Mouse (Mus musculus) hindbrain, embryonic 16.5 days (tissue): ENCODE data around the gene Rab14. TPM values are rescaled to one million over a fixed set of nuclear protein-coding genes. Genes with fewer than 3 reads are reported as not detected.

Experiments
- ATAC-seq: fragments of 200-750 bp; cut with Nextera tagmentation; 2 replicates; pipeline ENCODE4 v1.8.0; 2017; ENCODE audit warnings: moderate TSS enrichment, moderate library complexity
- H3K27ac ChIP-seq: fragments of 300-500 bp; sonication (generic); 2 replicates; pipeline ENCODE4 v1.5.1; 2014; ENCODE audit warnings: low read depth, mild to moderate bottlenecking, control low read depth, low read length, moderate library complexity
- H3K27me3 ChIP-seq: fragments of 300-500 bp; sonication (generic); replicated peaks from 2 replicates; pipeline ENCODE4 v1.6.1; 2014; ENCODE audit warnings: low read length; ENCODE audit not compliant: control insufficient read depth, insufficient read depth
- H3K36me3 ChIP-seq: fragments of 300-500 bp; sonication (generic); 2 replicates; pipeline ENCODE4 v1.6.1; 2014; ENCODE audit warnings: mild to moderate bottlenecking, low read length, moderate library complexity, mixed read lengths; ENCODE audit not compliant: control insufficient read depth, insufficient read depth
- H3K4me1 ChIP-seq: fragments of 300-500 bp; sonication (generic); 2 replicates; pipeline ENCODE4 v1.6.1; 2014; ENCODE audit warnings: low read depth, low read length; ENCODE audit not compliant: control insufficient read depth, insufficient read depth
- H3K4me2 ChIP-seq: fragments of 300-500 bp; sonication (generic); 2 replicates; pipeline ENCODE4 v1.6.1; 2014; ENCODE audit warnings: mild to moderate bottlenecking, low read length, control low read depth, moderate library complexity
- H3K4me3 ChIP-seq: fragments of 300-500 bp; sonication (generic); 2 replicates; pipeline ENCODE4 v1.5.1; 2014; ENCODE audit warnings: mild to moderate bottlenecking, low read length, control low read depth, moderate library complexity
- H3K9ac ChIP-seq: fragments of 300-500 bp; sonication (generic); 2 replicates; pipeline ENCODE4 v1.6.1; 2014; ENCODE audit warnings: low read depth, mild to moderate bottlenecking, control low read depth, low read length, moderate library complexity
- H3K9me3 ChIP-seq: fragments of 300-500 bp; sonication (generic); 2 replicates; pipeline ENCODE4 v1.6.1; 2014; ENCODE audit warnings: mild to moderate bottlenecking, low read length, moderate library complexity; ENCODE audit not compliant: control insufficient read depth
- WGBS: fragments of 180-500 bp; shearing (Covaris S2); extraction: QIAGEN DNeasy Blood & Tissue Kit; methylation state at CpG from one replicate; pipeline ENCODE4 v1.1.7; 2014; 5-methylcytosine and 5-hydroxymethylcytosine counted together
- polyA plus RNA-seq: library from polyadenylated mRNA; unstranded; fragments of >200 nt; fragmentation: Nextera tagmentation; extraction: Ambion mirVana; gene quantifications from 2 replicates; pipeline ENCODE4 v1.2.1, GENCODE M21; 2015

Gene Rab14
- polyA plus RNA-seq, 1 experiment from 2014 or later: 426 TPM

DNA sequence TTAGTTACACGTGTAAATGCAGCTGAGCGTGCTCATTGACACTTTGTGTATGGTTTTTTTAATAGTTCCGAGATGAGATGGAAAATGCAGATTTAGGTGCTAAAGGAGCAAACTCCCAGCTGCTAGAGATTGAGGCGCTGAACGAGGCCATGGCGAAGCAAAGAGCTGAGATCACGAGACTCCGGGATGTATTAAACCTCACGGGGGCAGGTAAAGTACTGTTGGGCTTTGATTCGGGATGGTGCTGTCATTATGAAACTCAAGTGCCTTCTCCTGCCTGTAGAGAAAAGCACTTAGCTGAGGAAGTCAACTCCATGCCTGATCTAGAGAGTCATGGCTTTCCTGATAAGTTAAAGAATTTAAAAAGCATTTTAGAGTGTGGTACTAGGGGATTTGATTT is 52.1 kb downstream of the Rab14 start:
- peaks cover 29% of the 10 kb centered on the region for H3K36me3 ChIP-seq
- no peak overlapping the region for H3K27ac ChIP-seq
- H3K27me3 ChIP-seq: no peaks in the 10 kb centered on the region
- no peak for ATAC-seq
- WGBS: 95% methylated on average over 10 of the region's 10 CpGs
- no peak overlapping the region for H3K4me2 ChIP-seq
- H3K9ac ChIP-seq: no peak overlapping the region
- H3K4me3 ChIP-seq: no peak overlapping the region
- no peaks in the 10 kb centered on the region for H3K4me1 ChIP-seq
- H3K9me3 ChIP-seq: no peaks in the 10 kb centered on the region

DNA sequence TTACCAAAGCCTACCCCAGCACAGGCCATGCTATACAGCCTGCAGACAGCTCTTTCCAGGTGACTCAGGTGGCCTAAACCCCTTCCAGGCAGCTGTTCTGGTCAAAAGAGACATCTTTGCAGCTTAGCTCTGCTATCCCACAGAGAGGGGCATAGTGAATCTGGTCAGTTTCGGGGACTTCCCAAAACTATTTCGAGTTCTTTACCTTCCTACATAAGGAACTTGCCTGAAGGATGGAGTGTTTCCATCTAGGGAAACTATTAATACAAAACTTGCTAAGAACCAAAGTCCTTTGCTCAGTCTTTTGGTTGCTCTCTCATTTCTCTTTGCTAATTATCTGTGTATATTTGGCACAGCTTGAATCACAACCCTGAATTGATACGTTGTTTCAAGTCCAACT is 59.2 kb downstream of the Rab14 start:
- Histone ChIP-seq H3K4me2 (no peak overlapping the region), H3K4me1 (no peaks in the 10 kb centered on the region), H3K27me3 (no peaks in the 10 kb centered on the region), H3K4me3 (no peak overlapping the region), H3K36me3 (peaks cover 21% of the 10 kb centered on the region), H3K9ac (no peak overlapping the region), H3K27ac (no peak overlapping the region), H3K9me3 (no peaks in the 10 kb centered on the region)
- ATAC-seq: no peak
- whole genome bisulfite sequencing: 97% methylated on average over 3 of the region's 3 CpGs

DNA sequence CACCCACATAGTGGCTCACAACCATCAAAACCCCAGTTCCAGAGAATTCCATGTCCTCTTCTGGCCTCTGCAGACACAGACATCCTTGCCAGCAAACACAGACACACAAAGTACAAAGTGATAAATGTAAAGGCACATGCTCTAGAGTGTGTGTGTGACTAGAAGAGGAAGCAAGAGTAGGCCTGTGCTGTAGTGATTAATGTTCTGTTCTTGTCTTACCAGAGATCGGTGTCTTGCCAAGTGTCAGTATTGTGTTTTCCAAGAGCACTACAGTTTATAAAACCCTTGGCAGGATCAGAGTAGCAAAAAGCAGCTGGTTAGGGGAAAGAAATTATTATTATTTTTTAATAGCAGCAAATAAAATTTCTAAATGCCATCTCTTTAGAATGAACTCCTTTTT is 62.3 kb downstream of the Rab14 start:
- H3K4me2 ChIP-seq: no peak overlapping the region
- no peaks in the 10 kb centered on the region for H3K4me1 ChIP-seq
- peaks cover 14% of the 10 kb centered on the region for H3K36me3 ChIP-seq
- 97% methylated on average over 1 of the region's 1 CpGs for WGBS
- H3K4me3 ChIP-seq: no peak overlapping the region
- ATAC-seq: no peak
- no peak overlapping the region for H3K9ac ChIP-seq
- no peak overlapping the region for H3K27ac ChIP-seq
- H3K27me3 ChIP-seq: no peaks in the 10 kb centered on the region
- H3K9me3 ChIP-seq: no peaks in the 10 kb centered on the region

DNA sequence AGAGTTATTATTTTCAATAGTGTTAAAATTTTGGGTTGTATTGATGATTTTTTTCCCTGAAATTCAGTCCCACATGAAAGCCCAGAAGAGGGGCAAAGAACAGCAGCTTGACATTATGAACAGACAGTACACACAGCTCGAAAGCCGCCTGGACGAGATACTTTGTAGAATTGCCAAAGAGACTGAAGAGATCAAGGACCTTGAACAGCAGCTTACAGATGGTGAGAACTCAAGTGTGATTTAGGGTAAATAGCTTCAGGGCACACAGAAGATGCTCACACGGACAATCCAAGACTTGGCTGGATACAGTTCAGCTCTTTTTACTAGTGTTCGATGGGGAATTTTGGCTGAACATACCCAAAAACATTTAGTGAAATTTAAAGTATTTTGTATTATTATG is 67.0 kb downstream of the Rab14 start:
- Histone ChIP-seq H3K4me2 (no peak overlapping the region), H3K27ac (no peak overlapping the region), H3K9me3 (no peaks in the 10 kb centered on the region), H3K9ac (no peak overlapping the region), H3K4me1 (peaks cover 10% of the 10 kb centered on the region; the same call in 1 of the 2 replicates), H3K27me3 (no peaks in the 10 kb centered on the region), H3K4me3 (no peak overlapping the region), H3K36me3 (peaks cover 6% of the 10 kb centered on the region; the same call in 1 of the 2 replicates)
- ATAC-seq: no peak
- WGBS: 73% methylated on average over 5 of the region's 5 CpGs

GRCm38 (mm10) chr2:35132662-35133055 is 68.3 kb downstream of the Rab14 start:
- ATAC-seq: no peak
- H3K27ac ChIP-seq: peak overlapping the region; percentile 59; the same call in 1 of the 2 replicates
- peak overlapping the region; percentile 52; the same call in 1 of the 2 replicates for H3K9ac ChIP-seq

DNA sequence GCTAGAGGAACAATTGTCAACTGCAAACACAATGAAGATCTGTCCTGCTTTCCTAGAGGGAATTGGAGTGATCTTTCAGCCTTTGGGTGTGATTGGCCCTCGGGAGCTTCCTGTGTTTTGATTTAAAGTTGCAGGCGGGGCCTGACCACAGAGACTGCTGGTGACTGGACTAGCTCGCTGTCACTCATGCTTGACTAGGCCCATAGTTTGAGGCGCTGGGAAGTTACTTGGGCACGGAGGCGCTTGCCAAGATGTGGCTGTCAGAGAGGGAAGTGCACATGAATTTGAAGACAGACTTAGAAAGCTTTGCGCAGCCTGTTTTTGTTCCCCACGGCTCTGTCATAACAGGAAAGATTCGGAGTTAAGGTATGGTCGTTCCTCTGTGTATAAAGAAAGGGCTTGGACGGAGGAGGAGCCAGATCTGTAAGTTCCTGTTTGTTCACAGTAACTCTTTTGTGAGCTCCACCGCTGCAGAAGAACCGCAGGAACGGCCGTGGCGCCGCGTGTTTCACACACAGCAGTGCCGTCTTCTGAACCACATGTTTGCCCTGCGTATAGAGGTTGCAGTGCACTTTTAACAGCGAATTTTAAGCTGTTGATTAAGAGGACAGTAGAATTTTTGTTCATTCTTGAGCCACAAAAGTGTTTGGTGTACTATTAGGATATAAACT is 68.8 kb downstream of the Rab14 start:
- Histone ChIP-seq H3K36me3 (peaks cover 3% of the 10 kb centered on the region; the same call in 1 of the 2 replicates), H3K27me3 (no peaks in the 10 kb centered on the region), H3K4me1 (peaks cover 10% of the 10 kb centered on the region; the same call in 1 of the 2 replicates), H3K9me3 (no peaks in the 10 kb centered on the region), H3K4me3 (peak overlapping the region; percentile 49), H3K9ac (peak overlapping the region; percentile 52), H3K4me2 (peak overlapping the region; percentile 54), H3K27ac (peak overlapping the region; percentile 59; the same call in 1 of the 2 replicates)
- ATAC-seq: peak; percentile 99
- under 1% methylated on average over 21 of the region's 21 CpGs for WGBS

More at GRCm38 (mm10) chr2:35132662-35133055, 68.3 kb downstream of the Rab14 start:
- peak overlapping the region; percentile 49 for H3K4me3 ChIP-seq
- peaks cover 10% of the 10 kb centered on the region; the same call in 1 of the 2 replicates for H3K4me1 ChIP-seq
- H3K4me2 ChIP-seq: peak overlapping the region; percentile 54
- no peaks in the 10 kb centered on the region for H3K9me3 ChIP-seq
- H3K27me3 ChIP-seq: no peaks in the 10 kb centered on the region
- WGBS: 9% methylated on average over 5 of the region's 5 CpGs
- H3K36me3 ChIP-seq: peaks cover 4% of the 10 kb centered on the region; the same call in 1 of the 2 replicates

DNA sequence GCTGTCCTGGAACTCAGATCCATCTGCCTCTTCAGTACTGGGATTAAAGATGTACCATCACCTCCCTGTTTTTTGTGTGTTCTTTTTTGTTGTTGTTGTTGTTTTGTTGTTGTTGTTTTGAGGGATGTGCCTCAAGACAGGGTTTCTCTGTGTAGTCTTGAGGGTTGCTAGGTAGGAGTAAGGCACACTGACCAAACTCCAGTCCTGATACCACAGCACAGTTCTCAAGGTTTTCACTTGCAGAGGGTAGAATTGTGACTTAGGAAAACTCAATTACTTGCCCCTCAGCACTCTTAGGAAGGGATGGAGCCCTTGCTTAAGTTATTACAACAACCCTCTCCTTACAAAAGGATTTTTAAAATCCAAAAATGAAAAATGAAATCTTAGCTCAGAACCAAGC is 69.4 kb downstream of the Rab14 start:
- H3K4me3 ChIP-seq: peak overlapping the region; percentile 49; the same call in 1 of the 2 replicates

More for the DNA sequence above, 69.4 kb downstream of the Rab14 start:
- H3K27me3 ChIP-seq: no peaks in the 10 kb centered on the region
- H3K4me1 ChIP-seq: peaks cover 10% of the 10 kb centered on the region; the same call in 1 of the 2 replicates
- no peak overlapping the region; the same call in 1 of the 2 replicates for H3K27ac ChIP-seq
- H3K36me3 ChIP-seq: peaks cover 3% of the 10 kb centered on the region; the same call in 1 of the 2 replicates
- no peaks in the 10 kb centered on the region for H3K9me3 ChIP-seq
- H3K9ac ChIP-seq: no peak overlapping the region; the same call in 1 of the 2 replicates
- H3K4me2 ChIP-seq: peak overlapping the region; percentile 54
- ATAC-seq: no peak

Other genes with a start within 250 kb of the Rab14 start
- gene Traf1, start 239.3 kb downstream of the Rab14 start, polyA plus RNA-seq: 2.5 and 4.0 TPM in 2 replicates
- gene Hc, start 139.7 kb downstream of the Rab14 start, polyA plus RNA-seq: 0.24 TPM in 2 replicates
- gene AI182371, start 99.6 kb downstream of the Rab14 start, polyA plus RNA-seq: 0.47 and 0.60 TPM in 2 replicates
- 7.3 and 8.9 TPM in 2 replicates for gene Cntrl, start 91.6 kb downstream of the Rab14 start, polyA plus RNA-seq
- 31.6 and 36.7 TPM in 2 replicates for gene Gsn, start 55.3 kb upstream of the Rab14 start, polyA plus RNA-seq
- 28.7 and 29.8 TPM in 2 replicates for gene Stom, start 135.9 kb upstream of the Rab14 start, polyA plus RNA-seq
- not detected in 2 replicates for gene 4930568D16Rik, start 166.6 kb upstream of the Rab14 start, polyA plus RNA-seq
- gene 4930402F06Rik, start 196.1 kb upstream of the Rab14 start, polyA plus RNA-seq: not detected in 2 replicates